Mouse (Mus musculus): ENCODE results near the gene Syne3.

DNA sequence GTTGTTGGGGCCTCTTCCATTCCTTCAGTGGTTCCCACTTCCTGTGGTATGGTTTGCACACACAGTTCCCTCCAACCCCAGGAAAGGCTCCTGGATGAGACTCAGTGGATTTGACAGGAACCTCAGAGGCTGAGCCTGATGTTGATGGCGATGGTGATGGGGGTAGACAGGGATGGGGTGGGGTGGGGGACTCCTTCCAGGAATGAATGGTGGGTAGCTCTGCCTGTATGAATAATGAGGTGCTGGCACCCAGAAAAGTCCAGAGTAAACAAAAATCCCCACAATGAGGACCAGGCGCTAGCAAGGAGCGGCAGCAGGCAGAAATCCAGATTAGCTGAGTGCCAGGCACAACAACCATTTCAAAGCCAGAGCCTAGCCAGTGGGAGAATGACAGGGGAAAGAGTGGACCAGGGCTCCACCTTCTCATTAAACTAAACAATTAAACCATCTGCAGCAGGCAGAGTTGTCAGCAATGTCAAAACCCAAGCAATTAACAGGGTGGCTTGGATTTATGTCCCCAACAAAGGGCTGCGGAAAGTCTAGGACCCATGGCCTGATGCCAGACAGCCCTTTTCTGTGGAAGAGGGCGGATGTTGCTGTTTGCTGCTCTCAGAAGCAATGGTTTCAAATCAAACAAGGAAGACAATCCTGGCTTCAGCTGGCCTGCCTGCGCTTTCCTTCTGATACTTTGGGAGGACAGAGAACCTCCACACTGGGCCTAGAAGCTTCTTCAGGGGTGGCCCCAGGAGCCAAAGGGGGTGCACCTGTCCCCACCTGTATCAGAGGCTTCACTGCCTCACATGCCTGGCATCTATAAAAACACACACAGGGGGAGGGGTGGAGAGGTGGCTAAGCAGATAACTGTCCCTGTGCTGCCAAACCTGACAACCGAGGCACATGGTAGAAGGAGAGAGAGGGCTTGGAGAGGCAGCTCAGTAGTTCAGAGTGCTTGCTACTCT lies 44.4 kb downstream of the Syne3 start:
- TF ChIP-seq CTCF (IDR thresholded peaks at IDR 0.05; ENCODE audit: low read depth) (no peak), EP300 (IDR thresholded peaks at IDR 0.05; ENCODE audit: low read depth) (no peak)

All from heart, postnatal 0 days (tissue).